Mouse (Mus musculus) heart, embryonic 16.5 days (tissue): Measurements from ENCODE around the gene Usp19. TPM values are rescaled to one million over a fixed set of nuclear protein-coding genes. Genes with fewer than 3 reads are reported as not detected.
A peak's percentile ranks its signal among the peaks of the same experiment; 100 is the strongest.

Source experiments
- ATAC-seq: fragments of 200-750 bp; cut with Nextera tagmentation; replicated peaks from 2 replicates; pipeline ENCODE4 v1.8.0; 2017; ENCODE audit warnings: moderate number of reproducible peaks; ENCODE audit not compliant: insufficient read depth, low FRiP score; ENCODE audit errors: extremely low read depth
- H3K27ac ChIP-seq: fragments of 300-500 bp; sonication (generic); 2 replicates; pipeline ENCODE4 v1.5.1; 2014; ENCODE audit warnings: mild to moderate bottlenecking, low read length, control low read depth, moderate library complexity
- H3K27me3 ChIP-seq: fragments of 300-500 bp; sonication (generic); 2 replicates; pipeline ENCODE4 v1.6.1; 2014; ENCODE audit warnings: low read length, mixed read lengths; ENCODE audit not compliant: control insufficient read depth, insufficient read depth
- H3K36me3 ChIP-seq: fragments of 300-500 bp; sonication (generic); 2 replicates; pipeline ENCODE4 v1.6.1; 2014; ENCODE audit not compliant: control insufficient read depth, insufficient read depth
- H3K4me1 ChIP-seq: fragments of 300-500 bp; sonication (generic); 2 replicates; pipeline ENCODE4 v1.6.1; 2014; ENCODE audit warnings: low read length, mixed read lengths; ENCODE audit not compliant: control insufficient read depth, insufficient read depth
- H3K4me2 ChIP-seq: fragments of 300-500 bp; sonication (generic); 2 replicates; pipeline ENCODE4 v1.6.1; 2014; ENCODE audit warnings: low read depth, mild to moderate bottlenecking, control low read depth, low read length
- H3K4me3 ChIP-seq: fragments of 300-500 bp; sonication (generic); 2 replicates; pipeline ENCODE4 v1.5.1; 2014; ENCODE audit warnings: mild to moderate bottlenecking, control low read depth, low read length
- H3K9ac ChIP-seq: fragments of 300-500 bp; sonication (generic); 2 replicates; pipeline ENCODE4 v1.6.1; 2014; ENCODE audit warnings: low read length, control low read depth
- H3K9me3 ChIP-seq: fragments of 300-500 bp; sonication (generic); replicated peaks from 2 replicates; pipeline ENCODE4 v1.6.1; 2016; ENCODE audit warnings: low read length; ENCODE audit not compliant: control insufficient read depth
- WGBS: fragments of 180-500 bp; shearing (Covaris S2); extraction: QIAGEN DNeasy Blood & Tissue Kit; methylation state at CpG from one replicate; pipeline ENCODE4 v1.1.7; 2014; 5-methylcytosine and 5-hydroxymethylcytosine counted together
- polyA plus RNA-seq: library from polyadenylated mRNA; unstranded; fragments of >200 nt; fragmentation: Nextera tagmentation; extraction: Ambion mirVana; gene quantifications from 2 replicates; pipeline ENCODE4 v1.2.1, GENCODE M21; 2015

Usp19 gene
- polyA plus RNA-seq, 1 experiment from 2014 or later = 60.1 TPM

DNA sequence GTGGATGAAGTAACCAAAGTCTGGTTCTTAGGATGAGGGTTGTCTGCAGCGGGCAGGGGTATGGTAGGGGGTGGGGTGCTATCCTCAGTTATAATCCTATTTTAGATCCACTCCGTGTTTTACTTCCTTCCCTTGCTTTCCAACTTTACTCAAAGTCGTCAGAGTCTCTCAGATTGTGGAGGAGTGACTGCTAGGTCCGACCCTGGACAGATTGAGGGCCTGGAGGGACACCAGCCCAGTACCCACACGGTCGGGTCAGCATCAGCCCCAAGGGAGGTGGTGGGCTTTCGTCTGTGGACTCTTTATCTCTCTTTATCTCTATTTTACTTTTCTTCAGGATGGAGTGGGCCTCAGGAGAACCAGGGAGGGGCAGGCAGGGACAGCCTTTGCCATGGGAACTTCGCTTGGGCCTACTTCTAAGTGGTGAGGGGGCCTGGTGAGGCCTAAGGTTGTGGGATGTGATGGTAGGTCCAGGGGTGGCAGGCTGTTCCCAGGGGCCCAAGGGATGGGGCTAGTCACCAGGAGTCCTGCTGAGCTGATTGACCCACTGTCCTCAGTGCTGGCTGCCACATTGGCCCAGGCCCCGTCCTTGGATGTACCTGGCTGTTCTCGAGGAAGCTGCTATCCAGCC is 10.6 kb upstream of the Usp19 start, which contains the start of gene Lamb2:
Gene Lamb2 (plus strand): TSS at position 16 of the 631 bp plus-strand sequence.
- H3K36me3 ChIP-seq = peaks cover 30% of the 10 kb centered on the region
- 10% methylated on average over 10 of the region's 10 CpGs for WGBS
- peak within 1 kb of the TSS; percentile 87 for H3K27ac ChIP-seq
- H3K9ac ChIP-seq = peak within 1 kb of the TSS; percentile 85
- H3K4me1 ChIP-seq = peaks cover 29% of the 10 kb centered on the region
- H3K4me3 ChIP-seq = peak within 1 kb of the TSS; percentile 72
- no peaks in the 10 kb centered on the region for H3K9me3 ChIP-seq
- peak; percentile 79 for ATAC-seq
- peak within 1 kb of the TSS; percentile 93 for H3K4me2 ChIP-seq
- H3K27me3 ChIP-seq = no peaks in the 10 kb centered on the region

DNA sequence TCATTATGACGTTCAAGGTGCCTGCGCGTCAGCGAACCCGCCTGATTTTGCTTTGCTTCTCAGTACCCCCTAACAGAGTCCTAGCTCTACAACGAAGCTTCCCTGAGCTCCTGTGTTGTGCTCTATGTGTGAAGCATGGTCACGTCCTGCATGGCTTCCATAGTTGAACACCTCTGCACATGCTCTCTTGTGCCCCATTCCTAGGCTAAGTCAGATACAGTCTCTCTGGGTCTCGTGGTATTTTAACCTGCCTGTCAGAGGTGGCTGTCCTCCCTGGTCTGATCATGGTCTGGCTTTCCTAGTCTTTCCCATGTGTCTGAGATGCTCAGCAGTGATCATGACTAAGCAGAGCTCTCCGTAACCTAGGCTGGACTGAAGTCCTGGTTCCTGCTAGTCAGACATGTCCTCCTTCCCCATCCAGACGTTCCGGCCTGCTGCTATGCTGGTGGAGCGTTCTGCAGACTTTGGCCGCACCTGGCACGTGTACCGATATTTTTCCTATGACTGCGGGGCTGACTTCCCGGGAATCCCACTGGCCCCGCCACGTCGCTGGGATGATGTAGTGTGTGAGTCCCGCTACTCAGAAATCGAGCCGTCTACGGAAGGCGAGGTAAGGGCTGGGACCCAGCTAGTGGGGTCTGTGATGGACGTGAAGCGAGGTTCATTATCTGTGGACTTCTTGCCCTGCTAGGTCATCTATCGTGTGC is 9.4 kb upstream of the Usp19 start:
- Histone ChIP-seq H3K9me3 (no peaks in the 10 kb centered on the region), H3K27me3 (no peaks in the 10 kb centered on the region), H3K4me2 (peak overlapping the region; percentile 93), H3K4me3 (peak overlapping the region; percentile 72), H3K9ac (peak overlapping the region; percentile 85), H3K36me3 (peaks cover 41% of the 10 kb centered on the region), H3K27ac (peak overlapping the region; percentile 87), H3K4me1 (peaks cover 29% of the 10 kb centered on the region)
- no peak for ATAC-seq
- 83% methylated on average over 28 of the region's 28 CpGs for WGBS

DNA sequence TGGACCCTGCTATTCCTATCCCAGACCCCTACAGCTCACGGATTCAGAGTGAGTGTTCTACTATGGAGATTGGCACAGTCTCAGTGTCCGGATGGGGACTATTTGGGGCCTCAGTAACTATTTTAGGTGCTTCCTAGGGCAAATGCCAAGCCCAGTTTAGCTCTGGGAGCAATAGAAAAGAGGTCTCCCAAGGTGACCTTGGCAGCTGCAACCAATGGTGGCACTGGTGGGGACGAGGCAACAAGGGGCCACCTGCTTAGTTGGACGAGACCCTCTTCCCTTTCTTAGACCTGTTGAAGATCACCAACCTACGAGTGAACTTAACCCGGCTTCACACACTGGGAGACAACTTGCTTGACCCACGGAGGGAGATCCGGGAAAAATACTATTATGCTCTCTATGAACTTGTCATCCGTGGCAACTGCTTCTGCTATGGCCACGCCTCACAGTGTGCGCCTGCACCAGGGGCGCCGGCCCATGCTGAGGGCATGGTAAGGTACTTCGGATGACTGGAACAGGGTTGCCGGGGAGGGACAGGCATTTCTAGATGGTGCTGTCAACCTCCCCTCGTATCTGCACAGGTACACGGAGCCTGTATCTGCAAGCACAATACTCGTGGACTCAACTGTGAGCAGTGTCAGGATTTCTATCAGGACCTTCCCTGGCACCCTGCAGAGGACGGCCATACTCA is 8.7 kb upstream of the Usp19 start:
- H3K9ac ChIP-seq = peak overlapping the region; percentile 85
- H3K27me3 ChIP-seq = no peaks in the 10 kb centered on the region
- ATAC-seq = no peak
- H3K36me3 ChIP-seq = peaks cover 48% of the 10 kb centered on the region
- H3K27ac ChIP-seq = peak overlapping the region; percentile 87
- H3K9me3 ChIP-seq = no peaks in the 10 kb centered on the region
- H3K4me1 ChIP-seq = peaks cover 29% of the 10 kb centered on the region
- H3K4me2 ChIP-seq = peak overlapping the region; percentile 93
- 77% methylated on average over 19 of the region's 19 CpGs for WGBS
- peak overlapping the region; percentile 72 for H3K4me3 ChIP-seq

DNA sequence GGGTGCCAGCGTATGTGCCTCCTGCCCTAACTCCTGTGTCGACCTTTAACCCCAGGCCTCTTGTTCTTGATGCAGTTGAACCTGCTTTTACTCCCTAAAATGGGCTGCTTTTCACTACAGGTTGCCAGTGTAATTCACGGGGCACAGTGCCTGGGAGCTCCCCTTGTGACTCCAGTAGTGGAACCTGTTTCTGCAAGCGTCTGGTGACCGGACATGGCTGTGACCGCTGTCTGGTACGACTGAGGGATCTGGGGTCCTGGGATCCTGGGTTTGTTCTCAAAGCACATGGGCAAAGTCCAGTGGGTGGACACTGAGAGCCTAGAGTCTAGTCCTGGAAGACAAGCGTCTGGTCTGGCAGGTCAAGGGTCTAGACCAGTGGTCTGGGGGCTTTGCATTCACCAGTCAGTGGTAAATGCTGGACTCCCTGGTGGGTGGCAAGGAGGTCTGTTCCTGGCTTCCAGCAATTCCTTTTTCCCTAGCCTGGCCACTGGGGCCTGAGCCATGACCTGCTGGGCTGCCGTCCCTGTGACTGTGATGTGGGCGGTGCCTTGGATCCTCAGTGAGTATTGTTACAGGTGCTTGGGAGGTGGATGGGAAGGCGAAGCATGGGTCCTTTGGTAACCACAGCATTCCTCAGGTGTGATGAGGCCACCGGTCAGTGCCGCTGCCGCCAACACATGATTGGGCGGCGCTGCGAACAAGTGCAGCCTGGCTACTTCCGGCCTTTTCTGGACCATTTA is 7.2 kb upstream of the Usp19 start:
- 92% methylated on average over 18 of the region's 18 CpGs for WGBS

DNA sequence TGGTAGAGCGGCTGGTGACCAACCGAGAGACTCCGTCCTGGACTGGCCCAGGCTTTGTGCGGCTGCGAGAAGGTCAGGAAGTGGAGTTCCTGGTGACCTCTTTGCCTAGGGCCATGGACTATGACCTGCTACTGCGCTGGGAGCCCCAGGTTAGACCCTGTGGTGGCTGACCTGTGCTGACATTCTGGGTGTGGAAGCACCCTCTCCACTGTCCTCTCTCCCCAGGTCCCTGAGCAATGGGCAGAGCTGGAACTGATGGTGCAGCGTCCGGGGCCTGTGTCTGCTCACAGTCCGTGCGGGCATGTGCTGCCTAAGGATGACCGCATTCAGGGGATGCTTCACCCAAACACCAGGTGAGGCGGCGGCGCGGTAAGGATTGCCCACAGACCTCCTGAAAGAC is 6.4 kb upstream of the Usp19 start:
- no peak for ATAC-seq
- H3K9ac ChIP-seq = no peak overlapping the region
- no peak overlapping the region for H3K4me3 ChIP-seq
- no peak overlapping the region for H3K4me2 ChIP-seq
- no peak overlapping the region for H3K27ac ChIP-seq
- H3K9me3 ChIP-seq = no peaks in the 10 kb centered on the region
- H3K36me3 ChIP-seq = peaks cover 68% of the 10 kb centered on the region
- 92% methylated on average over 15 of the region's 15 CpGs for WGBS
- peaks cover 28% of the 10 kb centered on the region for H3K4me1 ChIP-seq
- H3K27me3 ChIP-seq = no peaks in the 10 kb centered on the region

More for the DNA sequence above, 7.2 kb upstream of the Usp19 start:
- Histone ChIP-seq H3K4me1 (peaks cover 29% of the 10 kb centered on the region), H3K27me3 (no peaks in the 10 kb centered on the region), H3K4me2 (no peak overlapping the region), H3K27ac (no peak overlapping the region), H3K36me3 (peaks cover 61% of the 10 kb centered on the region), H3K4me3 (no peak overlapping the region), H3K9ac (no peak overlapping the region), H3K9me3 (no peaks in the 10 kb centered on the region)
- ATAC-seq = no peak

DNA sequence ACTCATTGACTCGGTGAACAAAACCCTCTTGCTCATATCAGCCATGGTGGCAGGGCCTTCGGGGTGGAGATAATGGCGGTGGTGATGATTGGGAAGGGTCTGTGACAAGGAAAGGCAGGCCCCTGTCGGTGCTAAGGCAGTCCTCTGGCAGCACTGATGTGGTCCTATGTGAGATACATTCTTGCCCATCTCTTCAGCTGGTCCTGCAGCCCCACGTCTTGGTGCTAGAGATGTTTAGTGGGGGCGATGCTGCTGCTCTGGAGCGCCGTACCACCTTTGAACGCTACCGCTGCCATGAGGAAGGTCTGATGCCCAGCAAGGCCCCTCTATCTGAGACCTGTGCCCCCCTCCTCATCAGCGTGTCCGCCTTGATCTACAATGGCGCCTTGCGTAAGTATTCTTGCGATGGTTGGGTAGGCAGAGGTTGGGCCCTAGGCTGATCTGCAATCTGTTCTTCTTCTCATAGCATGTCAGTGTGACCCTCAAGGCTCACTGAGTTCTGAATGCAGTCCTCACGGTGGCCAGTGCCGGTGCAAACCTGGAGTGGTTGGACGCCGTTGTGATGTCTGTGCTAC is 5.0 kb upstream of the Usp19 start:
- Histone ChIP-seq H3K4me2 (no peak overlapping the region), H3K9me3 (no peaks in the 10 kb centered on the region), H3K36me3 (peaks cover 74% of the 10 kb centered on the region), H3K4me3 (no peak overlapping the region), H3K27me3 (no peaks in the 10 kb centered on the region), H3K9ac (no peak overlapping the region), H3K27ac (no peak overlapping the region), H3K4me1 (peaks cover 24% of the 10 kb centered on the region)
- ATAC-seq = no peak
- whole genome bisulfite sequencing = 90% methylated on average over 19 of the region's 19 CpGs

DNA sequence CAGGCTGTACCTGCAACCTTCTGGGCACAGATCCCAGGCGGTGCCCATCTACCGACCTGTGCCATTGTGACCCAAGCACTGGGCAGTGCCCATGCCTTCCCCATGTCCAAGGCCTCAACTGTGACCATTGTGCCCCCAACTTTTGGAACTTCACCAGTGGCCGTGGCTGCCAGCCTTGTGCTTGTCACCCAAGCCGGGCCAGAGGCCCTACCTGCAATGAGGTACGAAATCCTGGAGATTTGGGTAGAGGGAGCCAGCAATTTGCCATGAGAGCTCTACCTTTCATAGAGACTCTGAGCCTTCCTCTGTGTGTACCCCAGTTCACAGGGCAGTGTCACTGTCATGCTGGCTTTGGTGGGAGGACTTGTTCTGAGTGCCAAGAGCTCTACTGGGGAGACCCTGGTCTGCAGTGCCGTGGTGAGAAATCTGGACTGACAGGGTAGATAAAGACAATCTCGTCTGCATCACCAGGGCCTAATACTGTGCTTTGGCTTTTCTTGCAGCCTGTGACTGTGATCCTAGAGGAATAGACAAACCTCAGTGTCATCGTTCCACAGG is 3.4 kb upstream of the Usp19 start:
- H3K36me3 ChIP-seq = peaks cover 68% of the 10 kb centered on the region
- H3K4me1 ChIP-seq = peaks cover 14% of the 10 kb centered on the region
- no peak overlapping the region for H3K4me2 ChIP-seq
- no peak overlapping the region for H3K9ac ChIP-seq
- H3K27ac ChIP-seq = no peak overlapping the region
- no peak overlapping the region for H3K4me3 ChIP-seq
- WGBS = 88% methylated on average over 8 of the region's 8 CpGs
- H3K27me3 ChIP-seq = no peaks in the 10 kb centered on the region
- no peaks in the 10 kb centered on the region for H3K9me3 ChIP-seq
- no peak for ATAC-seq

DNA sequence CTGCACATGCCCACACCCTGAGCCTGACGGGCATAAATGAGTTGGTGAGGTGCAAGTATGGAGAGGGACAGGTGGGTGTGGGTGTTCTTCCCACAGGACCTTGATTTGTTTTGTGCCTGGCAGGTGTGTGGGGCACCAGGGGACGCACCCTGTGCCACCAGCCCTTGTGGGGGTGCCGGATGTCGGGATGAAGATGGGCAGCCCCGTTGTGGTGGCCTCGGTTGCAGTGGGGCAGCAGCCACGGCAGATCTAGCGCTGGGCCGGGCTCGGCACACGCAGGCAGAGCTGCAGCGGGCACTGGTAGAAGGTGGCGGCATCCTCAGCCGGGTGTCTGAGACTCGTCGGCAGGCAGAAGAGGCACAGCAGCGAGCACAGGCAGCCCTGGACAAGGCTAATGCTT is 2.0 kb upstream of the Usp19 start:
- no peak overlapping the region for H3K4me2 ChIP-seq
- H3K9ac ChIP-seq = no peak overlapping the region
- no peaks in the 10 kb centered on the region for H3K9me3 ChIP-seq
- H3K4me1 ChIP-seq = peaks cover 17% of the 10 kb centered on the region
- no peak overlapping the region for H3K4me3 ChIP-seq
- WGBS = 93% methylated on average over 17 of the region's 17 CpGs
- H3K27ac ChIP-seq = no peak overlapping the region
- no peaks in the 10 kb centered on the region for H3K27me3 ChIP-seq
- peaks cover 64% of the 10 kb centered on the region for H3K36me3 ChIP-seq
- ATAC-seq = no peak
